Mouse (Mus musculus) kidney, embryonic 14.5 days (tissue): Measurements from ENCODE around the gene Cyb5b. TPM values are rescaled to one million over a fixed set of nuclear protein-coding genes. Genes with fewer than 3 reads are reported as not detected.

Source experiments
- ATAC-seq: fragments of 200-750 bp; cut with Nextera tagmentation; 2 replicates; pipeline ENCODE4 v1.8.0; 2017; ENCODE audit warnings: moderate number of reproducible peaks, mild to moderate bottlenecking, moderate TSS enrichment, moderate library complexity; ENCODE audit not compliant: low FRiP score, low TSS enrichment
- H3K27ac ChIP-seq: fragments of 300-500 bp; sonication (generic); 2 replicates; pipeline ENCODE4 v1.5.1; 2014; ENCODE audit warnings: low read depth, mild to moderate bottlenecking, low read length, moderate library complexity, mixed read lengths
- H3K27me3 ChIP-seq: fragments of 300-500 bp; sonication (generic); 2 replicates; pipeline ENCODE4 v1.6.1; 2014; ENCODE audit warnings: mild to moderate bottlenecking, low read length; ENCODE audit not compliant: control insufficient read depth, insufficient read depth
- H3K36me3 ChIP-seq: fragments of 300-500 bp; sonication (generic); 2 replicates; pipeline ENCODE4 v1.6.1; 2014; ENCODE audit warnings: low read length, mixed read lengths; ENCODE audit not compliant: control insufficient read depth, insufficient read depth
- H3K4me1 ChIP-seq: fragments of 300-500 bp; sonication (generic); 2 replicates; pipeline ENCODE4 v1.6.1; 2014; ENCODE audit warnings: low read length, mixed read lengths; ENCODE audit not compliant: control insufficient read depth, insufficient read depth
- H3K4me2 ChIP-seq: fragments of 300-500 bp; sonication (generic); replicated peaks from 2 replicates; pipeline ENCODE4 v1.6.1; 2014; ENCODE audit warnings: low read depth, mild to moderate bottlenecking, low read length
- H3K4me3 ChIP-seq: fragments of 300-500 bp; sonication (generic); 2 replicates; pipeline ENCODE4 v1.5.1; 2014; ENCODE audit warnings: mild to moderate bottlenecking, low read length
- H3K9ac ChIP-seq: fragments of 300-500 bp; sonication (generic); 2 replicates; pipeline ENCODE4 v1.6.1; 2014; ENCODE audit warnings: low read depth, mild to moderate bottlenecking, low read length, moderate library complexity
- H3K9me3 ChIP-seq: fragments of 300-500 bp; sonication (generic); 2 replicates; pipeline ENCODE4 v1.6.1; 2016; ENCODE audit warnings: low read length; ENCODE audit not compliant: control insufficient read depth
- WGBS: fragments of 180-500 bp; shearing (Covaris S2); extraction: QIAGEN DNeasy Blood & Tissue Kit; methylation state at CpG from one replicate; pipeline ENCODE4 v1.1.7; 2014; 5-methylcytosine and 5-hydroxymethylcytosine counted together
- polyA plus RNA-seq: library from polyadenylated mRNA; unstranded; fragments of >200 nt; fragmentation: Nextera tagmentation; extraction: Ambion mirVana; gene quantifications from 2 replicates; pipeline ENCODE4 v1.2.1, GENCODE M21; 2014

Cyb5b gene
- polyA plus RNA-seq, 1 experiment from 2014 or later, result 152 TPM

DNA sequence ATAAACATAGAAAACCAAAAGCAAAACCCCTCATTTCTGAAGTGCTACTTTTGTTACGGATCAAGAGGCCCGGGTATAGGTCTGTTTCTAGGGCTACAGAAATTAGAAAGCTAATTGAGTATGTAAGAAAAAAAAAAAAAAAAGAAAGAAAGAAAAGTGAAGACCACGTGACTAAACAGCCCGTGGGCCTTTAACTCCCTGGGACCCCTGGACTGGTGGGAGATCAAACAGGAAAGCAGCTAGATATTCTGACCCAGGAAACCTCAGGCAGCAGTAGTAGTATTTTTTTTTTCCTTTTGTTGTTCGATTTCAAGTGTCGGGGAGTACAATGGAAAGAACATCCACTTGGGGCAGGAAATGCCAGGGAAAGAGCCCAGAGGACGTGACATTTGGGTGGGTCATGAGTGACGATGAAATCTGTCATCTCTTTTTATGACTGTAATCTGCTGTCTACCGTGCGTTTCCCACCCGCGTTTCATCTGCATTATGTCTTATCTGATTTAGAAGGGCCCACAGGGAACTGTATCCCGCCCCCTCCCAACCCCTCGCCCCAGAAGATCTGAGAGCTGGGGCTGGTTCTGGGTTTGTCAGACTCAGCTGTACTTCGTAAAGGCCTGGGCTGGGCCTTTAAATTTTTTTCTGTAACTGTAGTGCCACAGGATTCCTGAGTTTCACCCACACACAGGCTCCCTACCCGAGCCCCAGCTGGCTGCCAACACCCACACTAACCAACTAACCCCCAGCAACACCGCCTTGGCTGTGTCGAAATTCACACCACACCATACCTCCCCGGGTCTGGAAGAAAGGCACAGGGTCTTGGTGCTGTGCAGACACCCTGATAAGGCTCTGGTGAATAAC lies 36.1 kb upstream of the Cyb5b start:
- H3K27ac ChIP-seq, result peak overlapping the region; percentile 83
- H3K27me3 ChIP-seq, result no peaks in the 10 kb centered on the region
- no peak overlapping the region; the same call in 1 of the 2 replicates for H3K4me3 ChIP-seq
- peak overlapping the region; percentile 35; the same call in 1 of the 2 replicates for H3K9ac ChIP-seq
- H3K4me1 ChIP-seq, result peaks cover 27% of the 10 kb centered on the region
- ATAC-seq, result peak; percentile 20; the same call in 1 of the 2 replicates
- H3K36me3 ChIP-seq, result no peaks in the 10 kb centered on the region
- WGBS, result 28% methylated on average over 19 of the region's 19 CpGs
- H3K9me3 ChIP-seq, result no peaks in the 10 kb centered on the region
- peak overlapping the region; percentile 23 for H3K4me2 ChIP-seq

DNA sequence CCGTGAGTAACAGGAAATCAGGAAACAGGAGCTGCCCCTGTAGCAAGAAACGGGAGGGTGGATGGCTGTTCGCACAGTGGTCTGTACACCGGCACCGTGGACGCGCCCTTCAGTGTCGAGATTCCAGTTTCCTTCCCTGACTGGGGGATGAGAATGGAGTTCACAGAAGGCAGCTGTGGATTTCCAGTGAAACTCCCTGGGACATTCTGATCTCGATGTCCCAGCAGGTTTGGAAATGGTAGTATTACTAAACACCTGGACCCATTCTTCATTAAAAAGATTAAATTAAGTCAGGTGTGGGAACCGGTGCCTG lies 35.5 kb upstream of the Cyb5b start:
- Histone ChIP-seq H3K9ac (peak overlapping the region; percentile 35; the same call in 1 of the 2 replicates), H3K36me3 (no peaks in the 10 kb centered on the region), H3K4me3 (no peak overlapping the region; the same call in 1 of the 2 replicates), H3K27ac (peak overlapping the region; percentile 83), H3K9me3 (no peaks in the 10 kb centered on the region), H3K4me1 (peaks cover 32% of the 10 kb centered on the region), H3K27me3 (no peaks in the 10 kb centered on the region), H3K4me2 (peak overlapping the region; percentile 23)
- 33% methylated on average over 10 of the region's 10 CpGs for WGBS
- ATAC-seq, result no peak

DNA sequence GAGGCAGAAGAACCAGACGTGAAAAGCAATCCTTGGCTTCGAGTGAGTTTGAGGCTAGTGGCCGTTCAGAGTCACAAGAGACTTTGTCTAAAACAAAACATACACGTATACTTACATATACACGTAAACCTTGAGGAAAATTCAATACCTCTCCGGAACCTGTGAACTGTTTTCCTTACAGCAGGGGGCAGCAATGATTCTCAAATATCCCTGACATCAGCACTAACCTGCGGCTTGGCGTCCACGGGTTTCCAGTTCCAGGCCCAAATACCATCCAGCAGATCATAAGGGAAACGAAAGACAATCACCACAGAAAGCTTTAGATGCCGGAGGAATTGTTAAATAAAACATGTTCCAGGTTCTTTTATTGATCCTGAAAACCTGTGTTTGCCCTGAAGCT lies 34.4 kb upstream of the Cyb5b start:
- Histone ChIP-seq H3K4me2 (no peak overlapping the region), H3K9me3 (no peaks in the 10 kb centered on the region), H3K4me1 (peaks cover 35% of the 10 kb centered on the region), H3K27ac (peak overlapping the region; percentile 69), H3K27me3 (no peaks in the 10 kb centered on the region), H3K36me3 (no peaks in the 10 kb centered on the region), H3K4me3 (no peak overlapping the region), H3K9ac (no peak overlapping the region)
- WGBS, result 15% methylated on average over 11 of the region's 11 CpGs
- ATAC-seq, result no peak

DNA sequence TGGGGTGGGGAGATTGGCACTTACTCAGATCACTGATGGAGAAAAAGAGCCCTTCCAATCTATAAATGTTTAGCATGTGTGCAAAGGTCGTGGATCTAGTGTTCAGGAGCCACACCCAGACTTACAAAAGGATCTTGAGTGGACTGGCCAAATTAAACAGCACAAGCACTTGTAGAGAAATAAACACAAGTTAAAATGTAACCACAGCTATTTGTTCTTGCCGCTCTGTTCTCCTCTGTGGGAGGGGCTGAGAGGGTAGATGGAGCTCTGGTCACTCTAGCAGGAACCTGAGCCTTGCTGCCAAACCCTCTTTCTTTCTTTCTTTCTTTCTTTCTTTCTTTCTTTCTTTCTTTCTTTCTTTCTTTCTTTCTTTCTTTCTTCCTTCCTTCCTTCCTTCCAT lies 33.4 kb upstream of the Cyb5b start:
- H3K27ac ChIP-seq, result peak overlapping the region; percentile 69; the same call in 1 of the 2 replicates
- no peak for ATAC-seq

DNA sequence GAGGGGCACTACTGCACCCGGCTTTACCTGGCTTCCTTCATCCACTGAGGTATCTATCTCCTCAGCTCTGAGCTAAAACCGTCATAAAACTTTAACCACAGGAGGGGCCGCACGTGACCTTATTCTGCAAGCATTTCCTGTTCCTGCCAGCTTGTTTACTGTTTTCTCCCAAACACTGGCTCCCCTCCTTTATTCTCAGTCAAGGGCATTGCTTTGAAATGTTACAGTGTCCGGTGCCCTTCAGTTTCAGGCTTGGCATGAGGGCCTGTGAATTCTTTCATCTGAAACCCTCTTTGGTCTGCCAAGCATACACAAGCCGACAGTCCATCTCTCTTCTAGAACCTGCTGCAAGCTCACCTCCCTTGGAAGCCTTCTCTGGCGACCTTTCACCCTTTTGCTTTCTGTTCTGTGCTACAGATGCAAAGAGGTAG lies 31.6 kb upstream of the Cyb5b start:
- no peak for ATAC-seq
- no peaks in the 10 kb centered on the region for H3K27me3 ChIP-seq
- peak overlapping the region; percentile 82 for H3K27ac ChIP-seq
- no peaks in the 10 kb centered on the region for H3K9me3 ChIP-seq
- H3K36me3 ChIP-seq, result no peaks in the 10 kb centered on the region
- 42% methylated on average over 7 of the region's 7 CpGs for WGBS
- H3K9ac ChIP-seq, result no peak overlapping the region
- no peak overlapping the region for H3K4me2 ChIP-seq
- peaks cover 57% of the 10 kb centered on the region for H3K4me1 ChIP-seq
- no peak overlapping the region for H3K4me3 ChIP-seq

More for the DNA sequence above, 33.4 kb upstream of the Cyb5b start:
- Histone ChIP-seq H3K4me2 (no peak overlapping the region), H3K27me3 (no peaks in the 10 kb centered on the region), H3K9ac (no peak overlapping the region), H3K4me1 (peaks cover 40% of the 10 kb centered on the region), H3K4me3 (no peak overlapping the region), H3K9me3 (no peaks in the 10 kb centered on the region), H3K36me3 (no peaks in the 10 kb centered on the region)
- WGBS, result 39% methylated on average over 2 of the region's 2 CpGs

DNA sequence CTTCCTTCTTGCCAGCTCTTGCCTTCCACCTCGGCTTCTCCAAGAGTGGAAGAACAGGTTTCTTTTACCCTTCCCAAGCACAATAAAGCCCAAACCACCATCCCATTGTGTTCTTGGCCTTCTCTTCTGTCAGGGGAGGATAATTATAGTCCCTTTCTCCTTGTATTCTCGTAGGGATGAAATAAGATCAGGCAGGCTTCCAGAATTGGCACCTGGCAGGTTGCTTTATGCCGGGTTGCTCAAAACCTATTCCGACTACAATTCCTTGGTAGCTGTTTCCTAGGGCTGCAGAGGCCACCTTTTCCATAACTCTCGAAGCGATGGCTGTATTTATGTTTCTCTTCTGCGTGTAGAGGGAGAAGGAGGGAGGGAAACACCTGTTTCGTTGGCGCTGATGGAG lies 31.0 kb upstream of the Cyb5b start:
- Histone ChIP-seq H3K27ac (peak overlapping the region; percentile 82), H3K27me3 (no peaks in the 10 kb centered on the region), H3K4me3 (no peak overlapping the region), H3K4me2 (no peak overlapping the region), H3K36me3 (no peaks in the 10 kb centered on the region), H3K9me3 (no peaks in the 10 kb centered on the region), H3K4me1 (peaks cover 60% of the 10 kb centered on the region), H3K9ac (no peak overlapping the region)
- ATAC-seq, result no peak
- 48% methylated on average over 9 of the region's 9 CpGs for WGBS

DNA sequence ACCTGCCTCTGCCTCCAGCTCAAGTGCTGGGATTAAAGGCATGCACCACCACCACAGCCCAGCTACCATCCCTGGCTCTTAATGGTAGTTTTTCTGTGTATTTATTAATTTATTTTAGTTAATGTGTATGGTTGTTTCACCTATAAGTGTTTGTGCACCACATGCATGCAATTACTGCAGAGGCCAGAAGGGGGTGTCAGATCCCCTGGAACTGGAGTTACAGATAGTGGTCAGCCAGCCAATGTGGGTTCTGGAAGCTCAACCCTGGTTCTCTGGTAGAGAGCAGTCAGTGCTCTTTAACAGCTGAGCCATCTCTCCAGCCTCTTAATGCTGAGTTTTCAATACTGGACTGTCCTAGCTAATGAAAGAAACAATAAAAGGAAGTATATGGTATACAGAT lies 29.6 kb upstream of the Cyb5b start:
- H3K4me3 ChIP-seq, result no peak overlapping the region
- H3K36me3 ChIP-seq, result no peaks in the 10 kb centered on the region
- no peak overlapping the region for H3K4me2 ChIP-seq
- H3K9me3 ChIP-seq, result no peaks in the 10 kb centered on the region
- peaks cover 55% of the 10 kb centered on the region for H3K4me1 ChIP-seq
- no peak for ATAC-seq
- no peaks in the 10 kb centered on the region for H3K27me3 ChIP-seq
- no peak overlapping the region for H3K27ac ChIP-seq
- no peak overlapping the region for H3K9ac ChIP-seq

DNA sequence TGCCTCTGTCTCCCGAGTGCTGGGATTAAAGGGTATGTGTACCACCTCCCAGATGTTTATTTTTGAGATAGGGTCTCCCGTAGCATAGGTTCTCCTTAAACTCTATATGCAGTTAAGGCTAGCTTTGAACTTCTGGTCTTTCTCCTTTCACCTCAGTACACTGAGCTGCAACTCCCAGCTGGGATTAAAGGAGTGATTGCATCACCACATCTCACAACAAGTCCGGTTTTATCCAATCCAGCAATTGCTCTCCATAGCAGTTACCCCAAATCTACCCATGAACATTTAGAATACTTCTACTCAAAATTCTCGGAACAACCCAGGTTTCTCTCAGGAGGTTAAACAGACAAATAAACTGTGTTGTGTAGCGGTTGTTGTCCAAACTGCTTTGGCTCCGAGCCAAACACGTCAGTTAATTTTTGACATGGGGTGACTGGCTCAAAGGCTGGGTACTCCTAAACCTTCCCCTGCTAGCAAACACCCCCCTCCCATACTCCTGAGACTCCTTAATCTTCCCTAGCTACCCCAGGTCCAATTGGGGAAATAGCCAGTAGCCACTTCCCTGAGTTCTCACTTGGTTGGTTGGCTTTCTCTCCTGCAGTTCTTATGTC lies 28.7 kb upstream of the Cyb5b start:
- Histone ChIP-seq H3K27ac (peak overlapping the region; percentile 80), H3K27me3 (no peaks in the 10 kb centered on the region), H3K9ac (no peak overlapping the region), H3K36me3 (no peaks in the 10 kb centered on the region), H3K9me3 (no peaks in the 10 kb centered on the region), H3K4me3 (no peak overlapping the region), H3K4me2 (no peak overlapping the region), H3K4me1 (peaks cover 52% of the 10 kb centered on the region)
- 83% methylated on average over 7 of the region's 7 CpGs for WGBS
- ATAC-seq, result no peak

DNA sequence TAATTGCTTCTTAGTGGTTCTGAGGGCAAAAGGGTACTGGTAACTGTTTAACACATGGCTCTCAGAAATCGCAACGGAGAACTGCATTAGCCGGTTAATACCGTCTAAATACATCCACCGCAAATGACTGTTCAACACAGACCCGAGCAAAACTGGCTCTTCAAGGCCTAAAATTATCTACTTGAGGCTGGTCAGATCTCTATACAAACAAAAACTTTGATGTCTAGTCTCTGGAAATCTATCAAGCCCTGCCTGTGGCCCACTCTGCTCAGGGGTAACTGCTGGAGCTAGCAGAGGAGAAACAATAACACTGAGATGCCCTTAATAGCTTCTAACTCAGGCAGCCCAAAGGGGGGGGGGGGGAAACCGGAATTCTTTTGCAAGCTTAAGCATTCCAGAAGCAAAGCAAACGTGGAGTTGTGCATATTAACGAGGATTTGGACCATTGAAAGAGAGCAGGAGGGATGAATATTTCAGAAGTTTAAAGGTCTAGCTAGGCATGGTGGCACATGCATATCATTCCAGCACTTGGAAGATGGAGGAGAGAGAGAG lies 27.3 kb upstream of the Cyb5b start:
- WGBS, result 12% methylated on average over 9 of the region's 9 CpGs
- H3K36me3 ChIP-seq, result no peaks in the 10 kb centered on the region
- H3K9me3 ChIP-seq, result no peaks in the 10 kb centered on the region
- H3K4me2 ChIP-seq, result no peak overlapping the region
- peak overlapping the region; percentile 80 for H3K27ac ChIP-seq
- peak overlapping the region; percentile 28; the same call in 1 of the 2 replicates for H3K9ac ChIP-seq
- H3K4me1 ChIP-seq, result peaks cover 57% of the 10 kb centered on the region
- H3K27me3 ChIP-seq, result no peaks in the 10 kb centered on the region
- no peak overlapping the region for H3K4me3 ChIP-seq
- ATAC-seq, result peak; percentile 59; the same call in 1 of the 2 replicates
